Mouse (Mus musculus) limb, embryonic 14.5 days (tissue): Measurements from ENCODE around the gene 2610301B20Rik. TPM values are rescaled to one million over a fixed set of nuclear protein-coding genes. Genes with fewer than 3 reads are reported as not detected.
A peak's percentile ranks its signal among the peaks of the same experiment; 100 is the strongest.

Experiments used
- ATAC-seq: fragments of 200-750 bp; cut with Nextera tagmentation; 2 replicates; pipeline ENCODE4 v1.8.0; 2017; ENCODE audit warnings: low read depth, moderate number of reproducible peaks, moderate TSS enrichment; ENCODE audit not compliant: low FRiP score
- DNase-seq: peaks from one replicate; pipeline ENCODE4 v3.0.0-alpha.2; 2015; ENCODE audit warnings: low spot score
- H3K27ac ChIP-seq: fragments of 300-500 bp; sonication (generic); replicated peaks from 2 replicates; pipeline ENCODE4 v1.5.1; 2014; ENCODE audit warnings: low read depth, mild to moderate bottlenecking, low read length, moderate library complexity, mixed read lengths
- H3K27me3 ChIP-seq: fragments of 300-500 bp; sonication (generic); 2 replicates; pipeline ENCODE4 v1.6.1; 2014; ENCODE audit warnings: low read length, mixed read lengths; ENCODE audit not compliant: control insufficient read depth, insufficient read depth
- H3K36me3 ChIP-seq: fragments of 300-500 bp; sonication (generic); 2 replicates; pipeline ENCODE4 v1.6.1; 2014; ENCODE audit warnings: mild to moderate bottlenecking, low read length, moderate library complexity, mixed read lengths; ENCODE audit not compliant: control insufficient read depth, insufficient read depth
- H3K4me1 ChIP-seq: fragments of 300-500 bp; sonication (generic); 2 replicates; pipeline ENCODE4 v1.6.1; 2014; ENCODE audit warnings: antibody characterized with exemption, low read length, mixed read lengths; ENCODE audit not compliant: control insufficient read depth, insufficient read depth
- H3K4me2 ChIP-seq: fragments of 300-500 bp; sonication (generic); replicated peaks from 2 replicates; pipeline ENCODE4 v1.6.1; 2014; ENCODE audit warnings: low read depth, mild to moderate bottlenecking, low read length, moderate library complexity; ENCODE audit not compliant: severe bottlenecking
- H3K4me3 ChIP-seq: fragments of 300-500 bp; sonication (generic); replicated peaks from 2 replicates; pipeline ENCODE4 v1.5.1; 2014; ENCODE audit warnings: low read length
- H3K9ac ChIP-seq: fragments of 300-500 bp; sonication (generic); 2 replicates; pipeline ENCODE4 v1.6.1; 2014; ENCODE audit warnings: mild to moderate bottlenecking, low read depth, low read length, moderate library complexity; ENCODE audit not compliant: severe bottlenecking
- H3K9me3 ChIP-seq: fragments of 300-500 bp; sonication (generic); 2 replicates; pipeline ENCODE4 v1.6.1; 2016; ENCODE audit warnings: low read length; ENCODE audit not compliant: control insufficient read depth
- POLR2A ChIP-seq: fragments of 200-500 bp; IDR thresholded peaks from 2 replicates; pipeline ENCODE4 v1.8.0; 2012; ENCODE audit warnings: inconsistent platforms, mild to moderate bottlenecking, moderate library complexity, borderline replicate concordance; ENCODE audit not compliant: insufficient read depth, insufficient read length; ENCODE audit errors: extremely low read depth
- WGBS: fragments of 180-500 bp; shearing (Covaris S2); extraction: QIAGEN DNeasy Blood & Tissue Kit; methylation state at CpG from one replicate; pipeline ENCODE4 v1.1.7; 2014; 5-methylcytosine and 5-hydroxymethylcytosine counted together
- polyA plus RNA-seq, 2 experiments: library from polyadenylated mRNA; depleted of rRNA in 1 of 2; stranded (reverse) in 1 of 2; unstranded in 1 of 2; fragments of >200 nt; fragmentation: Nextera tagmentation in 1 of 2; extraction: Ambion mirVana in 1 of 2; gene quantifications; 2 replicates each; pipeline versions ENCODE4 v1.2.1 to v1.2.3; 2012 to 2014

The 2610301B20Rik gene
- polyA plus RNA-seq, 2 experiments = 25.2 to 30.4 TPM

GRCm38 (mm10) chr4:10911909-10912478 is 37.7 kb downstream of the 2610301B20Rik start:
- WGBS = 75% methylated on average over 6 of the region's 6 CpGs

DNA sequence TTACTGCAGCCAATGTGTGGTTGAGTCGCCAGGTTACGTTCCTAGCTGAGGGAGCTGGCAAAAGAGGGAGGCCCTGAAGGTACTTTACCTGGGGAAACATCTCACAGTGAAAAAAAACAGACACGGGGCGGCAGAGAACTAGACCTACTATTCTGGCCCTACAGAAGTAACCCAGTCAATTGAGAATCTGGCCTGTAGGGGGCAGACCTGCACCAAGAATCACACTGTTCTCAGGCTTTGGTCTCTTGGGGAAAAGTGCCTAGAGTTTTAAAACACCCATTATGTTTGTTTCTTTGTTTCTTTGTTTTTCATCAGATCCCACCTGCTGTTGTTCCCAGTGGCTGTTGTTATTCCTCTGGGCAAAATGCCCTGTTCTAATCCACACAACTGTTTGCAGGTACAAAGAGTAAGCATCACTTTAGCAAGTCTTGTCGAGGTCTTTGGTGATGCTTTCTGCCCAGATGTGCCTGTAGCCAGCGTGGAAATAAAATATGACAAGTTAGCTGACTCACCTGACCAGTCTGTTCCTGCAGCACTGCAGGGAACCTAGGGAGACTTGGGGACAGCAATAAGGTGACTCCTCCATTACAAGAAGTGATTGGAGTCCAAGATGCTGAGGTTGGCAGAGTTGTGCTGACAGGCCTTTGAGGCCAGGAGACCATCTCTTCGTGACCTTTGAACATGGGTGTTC is 38.5 kb downstream of the 2610301B20Rik start:
- no peak overlapping the region for H3K4me2 ChIP-seq
- ATAC-seq (peak; percentile 75), DNase-seq (peak; percentile 92)
- H3K27ac ChIP-seq = no peak overlapping the region
- TF ChIP-seq POLR2A = no peak
- H3K27me3 ChIP-seq = no peaks in the 10 kb centered on the region
- WGBS = 30% methylated on average over 7 of the region's 7 CpGs
- H3K4me1 ChIP-seq = no peaks in the 10 kb centered on the region
- no peaks in the 10 kb centered on the region for H3K36me3 ChIP-seq
- no peak overlapping the region for H3K9ac ChIP-seq
- H3K9me3 ChIP-seq = no peaks in the 10 kb centered on the region
- no peak overlapping the region for H3K4me3 ChIP-seq

More at GRCm38 (mm10) chr4:10911909-10912478, 37.7 kb downstream of the 2610301B20Rik start:
- no peak overlapping the region for H3K9ac ChIP-seq
- ATAC-seq (no peak), DNase-seq (no peak)
- no peak overlapping the region for H3K4me3 ChIP-seq
- no peaks in the 10 kb centered on the region for H3K36me3 ChIP-seq
- no peak overlapping the region for H3K27ac ChIP-seq
- no peaks in the 10 kb centered on the region for H3K9me3 ChIP-seq
- TF ChIP-seq POLR2A = no peak
- H3K4me1 ChIP-seq = no peaks in the 10 kb centered on the region
- H3K27me3 ChIP-seq = no peaks in the 10 kb centered on the region
- H3K4me2 ChIP-seq = no peak overlapping the region

- no peaks in the 10 kb centered on the region for H3K4me1 ChIP-seq
- 84% methylated on average over 3 of the region's 3 CpGs for WGBS
- no peak for ATAC-seq
- H3K9me3 ChIP-seq = no peaks in the 10 kb centered on the region
- H3K36me3 ChIP-seq = no peaks in the 10 kb centered on the region
- H3K4me2 ChIP-seq = no peak overlapping the region
- H3K4me3 ChIP-seq = no peak overlapping the region
- no peak overlapping the region for H3K9ac ChIP-seq
- DNase-seq = no peak
- H3K27ac ChIP-seq = no peak overlapping the region
- H3K27me3 ChIP-seq = no peaks in the 10 kb centered on the region
- no peak for TF ChIP-seq POLR2A
Measured at GRCm38 (mm10) chr4:10913409-10913808, 39.1 kb downstream of the 2610301B20Rik start.

GRCm38 (mm10) chr4:10914766-10915165 is 40.5 kb downstream of the 2610301B20Rik start:
- Histone ChIP-seq H3K27ac (no peak overlapping the region), H3K9ac (no peak overlapping the region), H3K4me2 (no peak overlapping the region), H3K4me1 (no peaks in the 10 kb centered on the region), H3K4me3 (no peak overlapping the region), H3K36me3 (no peaks in the 10 kb centered on the region), H3K9me3 (no peaks in the 10 kb centered on the region), H3K27me3 (no peaks in the 10 kb centered on the region)
- DNase-seq (no peak), ATAC-seq (no peak)
- no peak for TF ChIP-seq POLR2A
- WGBS = 80% methylated on average over 2 of the region's 2 CpGs

- no peak overlapping the region for H3K4me2 ChIP-seq
- 76% methylated on average over 3 of the region's 3 CpGs for WGBS
Measured at GRCm38 (mm10) chr4:10915271-10915670, 41.0 kb downstream of the 2610301B20Rik start.

More at GRCm38 (mm10) chr4:10915271-10915670, 41.0 kb downstream of the 2610301B20Rik start:
- no peak for TF ChIP-seq POLR2A
- Histone ChIP-seq H3K27me3 (no peaks in the 10 kb centered on the region), H3K4me3 (no peak overlapping the region), H3K9ac (no peak overlapping the region), H3K27ac (no peak overlapping the region), H3K36me3 (no peaks in the 10 kb centered on the region), H3K9me3 (no peaks in the 10 kb centered on the region), H3K4me1 (no peaks in the 10 kb centered on the region)
- ATAC-seq = no peak
- DNase-seq = no peak
